Mouse (Mus musculus): ENCODE measurements around the gene Rtl8b. TPM values are rescaled to one million over a fixed set of nuclear protein-coding genes. Genes with fewer than 3 reads are reported as not detected.
"Not testable (repeated sequence)": the region's sequence is repeated elsewhere in the genome, so short reads cannot be mapped to it uniquely, and the experiment has no call there.

The Rtl8b gene
- 4.0 and 4.7 TPM in 2 replicates for polyA plus RNA-seq (2015; fragmentation: Nextera tagmentation; extraction: Ambion mirVana)

- Histone ChIP-seq H3K27me3 (ENCODE audit: control insufficient read depth, insufficient read depth, low read depth, low read length) (no peaks in the 10 kb centered on the region), H3K4me2 (ENCODE audit: low read depth, low read length) (peak within 1 kb of the TSS; percentile 31), H3K9ac (ENCODE audit: low read depth, low read length) (no peak within 1 kb of the TSS), H3K36me3 (ENCODE audit: control insufficient read depth, insufficient read depth) (no peaks in the 10 kb centered on the region), H3K4me3 (ENCODE audit: low read depth, low read length) (peak within 1 kb of the TSS; percentile 32), H3K9me3 (replicated peaks; ENCODE audit: control insufficient read depth, low read length) (no peaks in the 10 kb centered on the region), H3K4me1 (ENCODE audit: control insufficient read depth, low read depth, low read length) (no peaks in the 10 kb centered on the region), H3K27ac (ENCODE audit: low read length) (no peak within 1 kb of the TSS)
- peak; percentile 72 for ATAC-seq (ENCODE audit: low read depth)
- WGBS (ENCODE audit: insufficient replicate concordance) = 16% methylated on average over 10 of the region's 15 CpGs
Measured at GRCm38 (mm10) chrX:53670294-53670693, at the start of gene Rtl8b. Rtl8b (minus strand) TSS chrX:53670408.

- Histone ChIP-seq H3K9ac (ENCODE audit: low read depth, low read length) (no peak overlapping the region), H3K4me3 (ENCODE audit: low read depth, low read length) (no peak overlapping the region)
- WGBS (ENCODE audit: insufficient replicate concordance) = 19% methylated on average over 49 of the region's 49 CpGs
Measured at GRCm38 (mm10) chrX:53716323-53717182, 46.3 kb upstream of the Rtl8b start.

GRCm38 (mm10) chrX:53715942-53716322 is 45.7 kb upstream of the Rtl8b start:
- H3K4me2 ChIP-seq (ENCODE audit: low read depth, low read length) = no peak overlapping the region; the same call in 1 of the 2 replicates
- WGBS (ENCODE audit: insufficient replicate concordance) = 43% methylated on average over 2 of the region's 2 CpGs
- no peak overlapping the region for H3K27ac ChIP-seq (ENCODE audit: low read length)
- ATAC-seq (ENCODE audit: low read depth) = no peak
- H3K4me1 ChIP-seq (ENCODE audit: control insufficient read depth, low read depth, low read length) = no peaks in the 10 kb centered on the region
- no peak overlapping the region for H3K4me3 ChIP-seq (ENCODE audit: low read depth, low read length)
- no peak overlapping the region for H3K9ac ChIP-seq (ENCODE audit: low read depth, low read length)
- no peaks in the 10 kb centered on the region for H3K36me3 ChIP-seq (ENCODE audit: control insufficient read depth, insufficient read depth)
- H3K27me3 ChIP-seq (ENCODE audit: control insufficient read depth, insufficient read depth, low read depth, low read length) = no peaks in the 10 kb centered on the region
- H3K9me3 ChIP-seq (replicated peaks; ENCODE audit: control insufficient read depth, low read length) = no peaks in the 10 kb centered on the region

More at GRCm38 (mm10) chrX:53716323-53717182, 46.3 kb upstream of the Rtl8b start:
- Histone ChIP-seq H3K36me3 (ENCODE audit: control insufficient read depth, insufficient read depth) (no peaks in the 10 kb centered on the region), H3K4me1 (ENCODE audit: control insufficient read depth, low read depth, low read length) (no peaks in the 10 kb centered on the region), H3K4me2 (ENCODE audit: low read depth, low read length) (peak overlapping the region; percentile 37), H3K27ac (ENCODE audit: low read length) (no peak overlapping the region), H3K27me3 (ENCODE audit: control insufficient read depth, insufficient read depth, low read depth, low read length) (no peaks in the 10 kb centered on the region), H3K9me3 (replicated peaks; ENCODE audit: control insufficient read depth, low read length) (no peaks in the 10 kb centered on the region)
- peak; percentile 7; the same call in 1 of the 2 replicates for ATAC-seq (ENCODE audit: low read depth)

- Histone ChIP-seq H3K9ac (ENCODE audit: low read depth, low read length) (no peak overlapping the region), H3K27ac (ENCODE audit: low read length) (no peak overlapping the region), H3K4me3 (ENCODE audit: low read depth, low read length) (no peak overlapping the region), H3K4me1 (ENCODE audit: control insufficient read depth, low read depth, low read length) (no peaks in the 10 kb centered on the region), H3K27me3 (ENCODE audit: control insufficient read depth, insufficient read depth, low read depth, low read length) (no peaks in the 10 kb centered on the region), H3K4me2 (ENCODE audit: low read depth, low read length) (no peak overlapping the region), H3K36me3 (ENCODE audit: control insufficient read depth, insufficient read depth) (no peaks in the 10 kb centered on the region), H3K9me3 (replicated peaks; ENCODE audit: control insufficient read depth, low read length) (no peaks in the 10 kb centered on the region)
- WGBS (ENCODE audit: insufficient replicate concordance) = 42% methylated on average over 3 of the region's 3 CpGs
- no peak for ATAC-seq (ENCODE audit: low read depth)
Measured at GRCm38 (mm10) chrX:53702673-53703072, 32.5 kb upstream of the Rtl8b start.

- 52% methylated on average over 2 of the region's 2 CpGs for WGBS (ENCODE audit: insufficient replicate concordance)
- Histone ChIP-seq H3K27ac (ENCODE audit: low read length) (no peak overlapping the region), H3K4me2 (ENCODE audit: low read depth, low read length) (no peak overlapping the region), H3K27me3 (ENCODE audit: control insufficient read depth, insufficient read depth, low read depth, low read length) (no peaks in the 10 kb centered on the region), H3K9me3 (replicated peaks; ENCODE audit: control insufficient read depth, low read length) (no peaks in the 10 kb centered on the region), H3K9ac (ENCODE audit: low read depth, low read length) (no peak overlapping the region), H3K4me3 (ENCODE audit: low read depth, low read length) (no peak overlapping the region), H3K36me3 (ENCODE audit: control insufficient read depth, insufficient read depth) (no peaks in the 10 kb centered on the region), H3K4me1 (ENCODE audit: control insufficient read depth, low read depth, low read length) (no peaks in the 10 kb centered on the region)
- ATAC-seq (ENCODE audit: low read depth) = no peak
Measured at GRCm38 (mm10) chrX:53699225-53699624, 29.0 kb upstream of the Rtl8b start.

GRCm38 (mm10) chrX:53694008-53694777 is 24.0 kb upstream of the Rtl8b start:
- H3K27me3 ChIP-seq (ENCODE audit: control insufficient read depth, insufficient read depth, low read depth, low read length) = no peaks in the 10 kb centered on the region
- no peak overlapping the region for H3K4me2 ChIP-seq (ENCODE audit: low read depth, low read length)
- no peak overlapping the region for H3K9ac ChIP-seq (ENCODE audit: low read depth, low read length)
- H3K4me1 ChIP-seq (ENCODE audit: control insufficient read depth, low read depth, low read length) = no peaks in the 10 kb centered on the region
- H3K9me3 ChIP-seq (replicated peaks; ENCODE audit: control insufficient read depth, low read length) = no peaks in the 10 kb centered on the region
- 58% methylated on average over 9 of the region's 9 CpGs for WGBS (ENCODE audit: insufficient replicate concordance)
- H3K27ac ChIP-seq (ENCODE audit: low read length) = no peak overlapping the region
- no peaks in the 10 kb centered on the region for H3K36me3 ChIP-seq (ENCODE audit: control insufficient read depth, insufficient read depth)
- no peak for ATAC-seq (ENCODE audit: low read depth)
- no peak overlapping the region for H3K4me3 ChIP-seq (ENCODE audit: low read depth, low read length)

- no peak overlapping the region for H3K9ac ChIP-seq (ENCODE audit: low read depth, low read length)
- H3K4me3 ChIP-seq (ENCODE audit: low read depth, low read length) = no peak overlapping the region
- 35% methylated on average over 2 of the region's 2 CpGs for WGBS (ENCODE audit: insufficient replicate concordance)
- H3K27ac ChIP-seq (ENCODE audit: low read length) = no peak overlapping the region
- no peaks in the 10 kb centered on the region for H3K27me3 ChIP-seq (ENCODE audit: control insufficient read depth, insufficient read depth, low read depth, low read length)
- no peaks in the 10 kb centered on the region for H3K9me3 ChIP-seq (replicated peaks; ENCODE audit: control insufficient read depth, low read length)
- no peak overlapping the region for H3K4me2 ChIP-seq (ENCODE audit: low read depth, low read length)
- no peaks in the 10 kb centered on the region for H3K36me3 ChIP-seq (ENCODE audit: control insufficient read depth, insufficient read depth)
- ATAC-seq (ENCODE audit: low read depth) = no peak
- no peaks in the 10 kb centered on the region for H3K4me1 ChIP-seq (ENCODE audit: control insufficient read depth, low read depth, low read length)
Measured at GRCm38 (mm10) chrX:53693141-53693540, 22.9 kb upstream of the Rtl8b start.

- no peak overlapping the region for H3K4me2 ChIP-seq (ENCODE audit: low read depth, low read length)
- no peak overlapping the region for H3K9ac ChIP-seq (ENCODE audit: low read depth, low read length)
- H3K4me1 ChIP-seq (ENCODE audit: control insufficient read depth, low read depth, low read length) = no peaks in the 10 kb centered on the region
- no peak overlapping the region for H3K27ac ChIP-seq (ENCODE audit: low read length)
- no peak for ATAC-seq (ENCODE audit: low read depth)
- WGBS (ENCODE audit: insufficient replicate concordance) = 35% methylated on average over 2 of the region's 2 CpGs
- H3K4me3 ChIP-seq (ENCODE audit: low read depth, low read length) = no peak overlapping the region
- no peaks in the 10 kb centered on the region for H3K36me3 ChIP-seq (ENCODE audit: control insufficient read depth, insufficient read depth)
- no peaks in the 10 kb centered on the region for H3K27me3 ChIP-seq (ENCODE audit: control insufficient read depth, insufficient read depth, low read depth, low read length)
- H3K9me3 ChIP-seq (replicated peaks; ENCODE audit: control insufficient read depth, low read length) = no peaks in the 10 kb centered on the region
Measured at GRCm38 (mm10) chrX:53692065-53692464, 21.9 kb upstream of the Rtl8b start.

GRCm38 (mm10) chrX:53684676-53685075 is 14.5 kb upstream of the Rtl8b start:
- not testable (repeated sequence) for ATAC-seq (ENCODE audit: low read depth); H3K4me3 ChIP-seq (ENCODE audit: low read depth, low read length); H3K36me3 ChIP-seq (ENCODE audit: control insufficient read depth, insufficient read depth); H3K9ac ChIP-seq (ENCODE audit: low read depth, low read length); H3K27me3 ChIP-seq (ENCODE audit: control insufficient read depth, insufficient read depth, low read depth, low read length); H3K4me2 ChIP-seq (ENCODE audit: low read depth, low read length); H3K27ac ChIP-seq (ENCODE audit: low read length); H3K9me3 ChIP-seq (replicated peaks; ENCODE audit: control insufficient read depth, low read length); H3K4me1 ChIP-seq (ENCODE audit: control insufficient read depth, low read depth, low read length)
- 47% methylated on average over 2 of the region's 4 CpGs for WGBS (ENCODE audit: insufficient replicate concordance)

Data from liver, embryonic 16.5 days (tissue).